Mouse (Mus musculus): ENCODE measurements around the gene Rasgef1b. TPM values are rescaled to one million over a fixed set of nuclear protein-coding genes. Genes with fewer than 3 reads are reported as not detected.

The Rasgef1b gene
- polyA plus RNA-seq, 1 experiment from 2014 or later: 33.1 TPM

GRCm38 (mm10) chr5:99414293-99414692, 314.6 kb downstream of the Rasgef1b start:
- no peaks in the 10 kb centered on the region for H3K36me3 ChIP-seq
- no peak overlapping the region for H3K27ac ChIP-seq
- no peaks in the 10 kb centered on the region for H3K27me3 ChIP-seq
- no peak overlapping the region for H3K9ac ChIP-seq
- H3K9me3 ChIP-seq (replicated peaks): no peaks in the 10 kb centered on the region
- H3K4me2 ChIP-seq: no peak overlapping the region
- ATAC-seq (replicated peaks; ENCODE audit: insufficient number of reproducible peaks, insufficient read depth, low FRiP score, low read depth): no peak
- WGBS: 73% methylated on average over 6 of the region's 6 CpGs
- H3K4me1 ChIP-seq (replicated peaks): peaks cover 6% of the 10 kb centered on the region; the same call in 1 of the 2 replicates
- H3K4me3 ChIP-seq: no peak overlapping the region

GRCm38 (mm10) chr5:99413851-99414250, 315.0 kb downstream of the Rasgef1b start:
- Histone ChIP-seq H3K4me2 (no peak overlapping the region), H3K9ac (no peak overlapping the region), H3K9me3 (replicated peaks) (no peaks in the 10 kb centered on the region), H3K36me3 (no peaks in the 10 kb centered on the region), H3K4me3 (no peak overlapping the region), H3K27me3 (no peaks in the 10 kb centered on the region), H3K27ac (no peak overlapping the region), H3K4me1 (replicated peaks) (peaks cover 6% of the 10 kb centered on the region; the same call in 1 of the 2 replicates)
- no peak for ATAC-seq (replicated peaks; ENCODE audit: insufficient number of reproducible peaks, insufficient read depth, low FRiP score, low read depth)
- 40% methylated on average over 1 of the region's 1 CpGs for WGBS

- Histone ChIP-seq H3K27ac (no peak overlapping the region), H3K36me3 (no peaks in the 10 kb centered on the region), H3K4me1 (replicated peaks) (peaks cover 6% of the 10 kb centered on the region; the same call in 1 of the 2 replicates), H3K4me3 (no peak overlapping the region), H3K27me3 (no peaks in the 10 kb centered on the region), H3K4me2 (no peak overlapping the region), H3K9me3 (replicated peaks) (no peaks in the 10 kb centered on the region), H3K9ac (no peak overlapping the region)
- ATAC-seq (replicated peaks; ENCODE audit: insufficient number of reproducible peaks, insufficient read depth, low FRiP score, low read depth): no peak
- WGBS: 82% methylated on average over 9 of the region's 9 CpGs
Observed at GRCm38 (mm10) chr5:99413391-99413790, 315.5 kb downstream of the Rasgef1b start.

- Histone ChIP-seq H3K4me2 (no peak overlapping the region), H3K4me1 (replicated peaks) (peaks cover 31% of the 10 kb centered on the region), H3K9me3 (replicated peaks) (no peaks in the 10 kb centered on the region), H3K4me3 (no peak overlapping the region), H3K27ac (no peak overlapping the region), H3K27me3 (no peaks in the 10 kb centered on the region), H3K9ac (no peak overlapping the region), H3K36me3 (no peaks in the 10 kb centered on the region)
- 73% methylated on average over 11 of the region's 11 CpGs for WGBS
- no peak for ATAC-seq (replicated peaks; ENCODE audit: insufficient number of reproducible peaks, insufficient read depth, low FRiP score, low read depth)
Observed at GRCm38 (mm10) chr5:99404403-99405170, 324.3 kb downstream of the Rasgef1b start.

- Histone ChIP-seq H3K27ac (no peak overlapping the region), H3K9ac (no peak overlapping the region), H3K36me3 (no peaks in the 10 kb centered on the region), H3K9me3 (replicated peaks) (no peaks in the 10 kb centered on the region), H3K4me1 (replicated peaks) (peaks cover 31% of the 10 kb centered on the region), H3K4me2 (no peak overlapping the region), H3K27me3 (no peaks in the 10 kb centered on the region), H3K4me3 (no peak overlapping the region)
- WGBS: 70% methylated on average over 5 of the region's 5 CpGs
- ATAC-seq (replicated peaks; ENCODE audit: insufficient number of reproducible peaks, insufficient read depth, low FRiP score, low read depth): no peak
Observed at GRCm38 (mm10) chr5:99403325-99403724, 325.5 kb downstream of the Rasgef1b start.

- no peaks in the 10 kb centered on the region for H3K36me3 ChIP-seq
- peak overlapping the region; percentile 59 for H3K27ac ChIP-seq
- ATAC-seq (replicated peaks; ENCODE audit: insufficient number of reproducible peaks, insufficient read depth, low FRiP score, low read depth): peak; percentile 15; the same call in 1 of the 2 replicates
- H3K9me3 ChIP-seq (replicated peaks): no peaks in the 10 kb centered on the region
- no peaks in the 10 kb centered on the region for H3K27me3 ChIP-seq
- H3K4me3 ChIP-seq: no peak overlapping the region
- H3K4me1 ChIP-seq (replicated peaks): peaks cover 31% of the 10 kb centered on the region
- peak overlapping the region; percentile 20 for H3K4me2 ChIP-seq
- H3K9ac ChIP-seq: no peak overlapping the region
- 30% methylated on average over 2 of the region's 2 CpGs for WGBS
Observed at GRCm38 (mm10) chr5:99402784-99403183, 326.1 kb downstream of the Rasgef1b start.

- no peaks in the 10 kb centered on the region for H3K36me3 ChIP-seq
- H3K4me1 ChIP-seq (replicated peaks): peaks cover 31% of the 10 kb centered on the region
- 21% methylated on average over 7 of the region's 7 CpGs for WGBS
- no peaks in the 10 kb centered on the region for H3K27me3 ChIP-seq
- H3K9me3 ChIP-seq (replicated peaks): no peaks in the 10 kb centered on the region
- ATAC-seq (replicated peaks; ENCODE audit: insufficient number of reproducible peaks, insufficient read depth, low FRiP score, low read depth): peak; percentile 54; the same call in 1 of the 2 replicates
- no peak overlapping the region for H3K4me3 ChIP-seq
- H3K4me2 ChIP-seq: peak overlapping the region; percentile 20
- H3K27ac ChIP-seq: peak overlapping the region; percentile 59; the same call in 1 of the 2 replicates
- no peak overlapping the region for H3K9ac ChIP-seq
Observed at GRCm38 (mm10) chr5:99402297-99402696, 326.6 kb downstream of the Rasgef1b start.

- Histone ChIP-seq H3K27me3 (no peaks in the 10 kb centered on the region), H3K27ac (no peak overlapping the region), H3K9me3 (replicated peaks) (no peaks in the 10 kb centered on the region), H3K4me2 (no peak overlapping the region), H3K4me1 (replicated peaks) (peaks cover 31% of the 10 kb centered on the region), H3K9ac (no peak overlapping the region), H3K4me3 (no peak overlapping the region), H3K36me3 (no peaks in the 10 kb centered on the region)
- 0 out of 2 replicates have a peak, but pooled peaks have one; percentile 19 for ATAC-seq (replicated peaks; ENCODE audit: insufficient number of reproducible peaks, insufficient read depth, low FRiP score, low read depth)
- 31% methylated on average over 7 of the region's 7 CpGs for WGBS
Observed at GRCm38 (mm10) chr5:99399855-99400626, 328.8 kb downstream of the Rasgef1b start.

- Histone ChIP-seq H3K27ac (no peak overlapping the region), H3K9me3 (replicated peaks) (no peaks in the 10 kb centered on the region), H3K4me2 (no peak overlapping the region), H3K27me3 (no peaks in the 10 kb centered on the region), H3K4me1 (replicated peaks) (peaks cover 31% of the 10 kb centered on the region), H3K9ac (no peak overlapping the region), H3K4me3 (no peak overlapping the region), H3K36me3 (no peaks in the 10 kb centered on the region)
- no peak for ATAC-seq (replicated peaks; ENCODE audit: insufficient number of reproducible peaks, insufficient read depth, low FRiP score, low read depth)
- 89% methylated on average over 5 of the region's 5 CpGs for WGBS
Observed at GRCm38 (mm10) chr5:99398472-99399070, 330.3 kb downstream of the Rasgef1b start.

GRCm38 (mm10) chr5:99394578-99394977, 334.3 kb downstream of the Rasgef1b start:
- no peak overlapping the region for H3K4me2 ChIP-seq
- H3K27ac ChIP-seq: no peak overlapping the region
- no peaks in the 10 kb centered on the region for H3K36me3 ChIP-seq
- no peaks in the 10 kb centered on the region for H3K27me3 ChIP-seq
- 94% methylated on average over 5 of the region's 5 CpGs for WGBS
- ATAC-seq (replicated peaks; ENCODE audit: insufficient number of reproducible peaks, insufficient read depth, low FRiP score, low read depth): no peak
- no peaks in the 10 kb centered on the region for H3K9me3 ChIP-seq (replicated peaks)
- no peaks in the 10 kb centered on the region for H3K4me1 ChIP-seq (replicated peaks)
- no peak overlapping the region for H3K9ac ChIP-seq
- H3K4me3 ChIP-seq: no peak overlapping the region

GRCm38 (mm10) chr5:99391525-99391924, 337.3 kb downstream of the Rasgef1b start:
- H3K27me3 ChIP-seq: no peaks in the 10 kb centered on the region
- H3K36me3 ChIP-seq: no peaks in the 10 kb centered on the region
- no peak overlapping the region for H3K4me2 ChIP-seq
- no peaks in the 10 kb centered on the region for H3K9me3 ChIP-seq (replicated peaks)
- 68% methylated on average over 3 of the region's 3 CpGs for WGBS
- H3K4me1 ChIP-seq (replicated peaks): peaks cover 14% of the 10 kb centered on the region
- no peak overlapping the region for H3K27ac ChIP-seq
- H3K4me3 ChIP-seq: no peak overlapping the region
- ATAC-seq (replicated peaks; ENCODE audit: insufficient number of reproducible peaks, insufficient read depth, low FRiP score, low read depth): no peak
- H3K9ac ChIP-seq: no peak overlapping the region
